Mouse (Mus musculus) ES-Bruce4 (cell line): ENCODE data around the gene Eif2ak1. TPM values are rescaled to one million over a fixed set of nuclear protein-coding genes. Genes with fewer than 3 reads are reported as not detected.

ENCODE experiments used
- H3K27ac ChIP-seq: 2 replicates; pipeline ENCODE4 v1.5.1; 2012; ENCODE audit warnings: low read length, inconsistent platforms; ENCODE audit not compliant: insufficient read depth
- H3K27me3 ChIP-seq: 2 replicates; pipeline ENCODE4 v1.6.1; 2012; ENCODE audit warnings: mild to moderate bottlenecking, low read length, inconsistent platforms; ENCODE audit not compliant: control insufficient read depth, poor library complexity, insufficient read depth, severe bottlenecking
- H3K36me3 ChIP-seq: 2 replicates; pipeline ENCODE4 v1.6.1; 2012; ENCODE audit warnings: inconsistent platforms, mild to moderate bottlenecking, low read length, moderate library complexity; ENCODE audit not compliant: control insufficient read depth, poor library complexity, insufficient read depth, severe bottlenecking
- H3K4me1 ChIP-seq: one replicate; pipeline ENCODE4 v1.8.1; 2011; ENCODE audit warnings: low read length; ENCODE audit not compliant: control insufficient read depth, insufficient read depth
- H3K4me3 ChIP-seq: 2 replicates; pipeline ENCODE4 v1.5.1; 2011; ENCODE audit warnings: low read depth, mild to moderate bottlenecking, low read length
- H3K9ac ChIP-seq: 2 replicates; pipeline ENCODE4 v1.6.1; 2012; ENCODE audit warnings: low read depth, mild to moderate bottlenecking, inconsistent platforms; ENCODE audit not compliant: poor library complexity, severe bottlenecking
- H3K9me3 ChIP-seq: replicated peaks from 2 replicates; pipeline ENCODE4 v1.6.1; 2012; ENCODE audit warnings: mild to moderate bottlenecking, low read length, inconsistent platforms; ENCODE audit not compliant: control insufficient read depth, poor library complexity, insufficient read depth, severe bottlenecking
- CTCF ChIP-seq: IDR thresholded peaks from one replicate; pipeline ENCODE4 v1.8.1; 2011; ENCODE audit warnings: low read depth, low read length
- EP300 ChIP-seq: IDR thresholded peaks from 2 replicates; pipeline ENCODE4 v1.6.1; 2011; ENCODE audit warnings: low read depth, low read length; ENCODE audit not compliant: insufficient read depth
- POLR2A ChIP-seq: IDR thresholded peaks from one replicate; pipeline ENCODE4 v1.8.1; 2011; ENCODE audit warnings: low read length; ENCODE audit not compliant: insufficient read depth
- polyA plus RNA-seq: library from polyadenylated mRNA; stranded (reverse); fragments of >200 nt; gene quantifications from 2 replicates; pipeline ENCODE4 v1.2.4, GENCODE M21; 2011; ENCODE audit warnings: low read depth; ENCODE audit not compliant: missing spikeins, insufficient read depth, insufficient read length

The Eif2ak1 gene
- polyA plus RNA-seq, 1 experiment: 23.3 TPM

GRCm38 (mm10) chr5:143809421-143810090 is 8.0 kb upstream of the Eif2ak1 start:
- Histone ChIP-seq H3K4me1 (no peaks in the 10 kb centered on the region), H3K9me3 (no peaks in the 10 kb centered on the region), H3K27ac (no peak overlapping the region), H3K27me3 (no peaks in the 10 kb centered on the region), H3K9ac (no peak overlapping the region), H3K36me3 (no peaks in the 10 kb centered on the region), H3K4me3 (no peak overlapping the region)
- TF ChIP-seq EP300 (no peak), POLR2A (no peak)

- no peak overlapping the region for H3K27ac ChIP-seq
- H3K4me3 ChIP-seq: no peak overlapping the region
- TF ChIP-seq CTCF: no peak
- no peak for TF ChIP-seq POLR2A
- no peak for TF ChIP-seq EP300
These were observed 5.9 kb upstream of the Eif2ak1 start for GRCm38 (mm10) chr5:143811653-143812052.

GRCm38 (mm10) chr5:143814626-143815025 is 3.0 kb upstream of the Eif2ak1 start:
- Histone ChIP-seq H3K27ac (no peak overlapping the region), H3K27me3 (no peaks in the 10 kb centered on the region), H3K9ac (no peak overlapping the region), H3K36me3 (no peaks in the 10 kb centered on the region), H3K9me3 (no peaks in the 10 kb centered on the region), H3K4me1 (no peaks in the 10 kb centered on the region), H3K4me3 (no peak overlapping the region)
- TF ChIP-seq POLR2A: no peak
- TF ChIP-seq EP300: no peak
- TF ChIP-seq CTCF: no peak

More at GRCm38 (mm10) chr5:143811653-143812052, 5.9 kb upstream of the Eif2ak1 start:
- no peak overlapping the region for H3K9ac ChIP-seq
- no peaks in the 10 kb centered on the region for H3K36me3 ChIP-seq
- no peaks in the 10 kb centered on the region for H3K27me3 ChIP-seq
- H3K9me3 ChIP-seq: no peaks in the 10 kb centered on the region
- H3K4me1 ChIP-seq: no peaks in the 10 kb centered on the region

GRCm38 (mm10) chr5:143817931-143818311 is 333 bp downstream of the Eif2ak1 start:
- H3K9me3 ChIP-seq: no peaks in the 10 kb centered on the region
- no peak for TF ChIP-seq POLR2A
- no peak for TF ChIP-seq EP300
- TF ChIP-seq CTCF: no peak
- peak overlapping the region; percentile 62 for H3K9ac ChIP-seq
- no peaks in the 10 kb centered on the region for H3K27me3 ChIP-seq
- H3K27ac ChIP-seq: no peak overlapping the region
- H3K4me3 ChIP-seq: peak overlapping the region; percentile 86
- no peaks in the 10 kb centered on the region for H3K36me3 ChIP-seq
- no peaks in the 10 kb centered on the region for H3K4me1 ChIP-seq

- Histone ChIP-seq H3K9me3 (no peaks in the 10 kb centered on the region), H3K9ac (peak overlapping the region; percentile 62), H3K36me3 (no peaks in the 10 kb centered on the region), H3K27ac (no peak overlapping the region), H3K4me3 (peak overlapping the region; percentile 31; the same call in 1 of the 2 replicates), H3K4me1 (no peaks in the 10 kb centered on the region), H3K27me3 (no peaks in the 10 kb centered on the region)
- TF ChIP-seq EP300: no peak
- TF ChIP-seq CTCF: no peak
- no peak for TF ChIP-seq POLR2A
These were observed 873 bp downstream of the Eif2ak1 start for GRCm38 (mm10) chr5:143818461-143818860.

GRCm38 (mm10) chr5:143818949-143819348 is 1.4 kb downstream of the Eif2ak1 start:
- H3K4me3 ChIP-seq: no peak overlapping the region
- peak overlapping the region; percentile 45; the same call in 1 of the 2 replicates for H3K9ac ChIP-seq
- H3K9me3 ChIP-seq: no peaks in the 10 kb centered on the region
- H3K27ac ChIP-seq: no peak overlapping the region
- H3K4me1 ChIP-seq: no peaks in the 10 kb centered on the region
- TF ChIP-seq CTCF (no peak), EP300 (no peak), POLR2A (no peak)
- H3K27me3 ChIP-seq: no peaks in the 10 kb centered on the region
- H3K36me3 ChIP-seq: no peaks in the 10 kb centered on the region
